Comparison of ENCODE assay signal across 10 mouse cellular contexts in the genomic region with DNA sequence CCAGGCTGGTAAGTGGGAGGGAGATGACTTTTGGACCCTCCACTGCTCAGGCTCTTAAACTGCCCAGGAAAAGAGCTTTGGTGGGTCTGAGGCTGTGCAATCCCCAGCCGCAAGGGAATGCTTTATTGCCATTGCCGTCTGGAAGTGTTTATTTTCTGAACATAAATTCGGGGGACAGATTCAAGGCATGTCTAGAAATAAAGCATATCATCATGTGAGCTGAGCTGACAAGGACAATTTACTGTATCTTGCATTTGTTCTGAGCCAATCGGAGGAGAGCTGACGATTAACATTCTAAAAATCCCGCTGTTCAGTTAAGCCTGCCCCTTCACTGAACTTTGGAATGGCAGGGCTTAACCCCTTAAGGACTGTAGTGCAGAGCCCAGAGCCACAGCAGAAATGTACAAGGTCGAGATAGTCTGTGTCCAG.
DNase-seq lines count a peak whose midpoint lies in the region; ATAC-seq and TF ChIP-seq lines count a peak whose summit lies in the region.
"Had no signal": no experiment of that assay in that cellular context is flagged by ENCODE, and none has a peak within 500 bp of the region (broad histone marks: within the 10 kb centered on the region; RNA-seq: fewer than 3 reads in every experiment).

No protein-coding gene starts in this region.

- under 1% methylated on average over 7 of the region's 7 CpGs for WGBS in kidney, postnatal 0 days
- 3% methylated on average over 7 of the region's 7 CpGs for WGBS in forebrain, embryonic 15.5 days
- under 1% methylated on average over 7 of the region's 7 CpGs for WGBS in limb, embryonic 12.5 days
- WGBS in stomach, embryonic 15.5 days, result 5% methylated on average over 7 of the region's 7 CpGs

- H3K9me3 ChIP-seq in kidney, postnatal 0 days (replicated peaks; ENCODE audit: low read length), result no peaks in the 10 kb centered on the region
- H3K9me3 ChIP-seq in forebrain, embryonic 15.5 days, result no peaks in the 10 kb centered on the region
- H3K9me3 ChIP-seq in limb, embryonic 12.5 days, result 0 out of 2 replicates have a peak, but pooled peaks cover 4% of the 10 kb centered on the region
- H3K9me3 ChIP-seq in stomach, embryonic 15.5 days, result no peaks in the 10 kb centered on the region

- H3K36me3 ChIP-seq in kidney, postnatal 0 days (ENCODE audit: insufficient read depth, low read length), result no peaks in the 10 kb centered on the region
- H3K36me3 ChIP-seq in forebrain, embryonic 15.5 days, result no peaks in the 10 kb centered on the region
- H3K36me3 ChIP-seq in limb, embryonic 12.5 days, result no peaks in the 10 kb centered on the region
- H3K36me3 ChIP-seq in stomach, embryonic 15.5 days, result no peaks in the 10 kb centered on the region

- no peak overlapping the region for H3K9ac ChIP-seq in kidney, postnatal 0 days (ENCODE audit: low read depth, low read length)
- H3K9ac ChIP-seq in forebrain, embryonic 15.5 days (replicated peaks), result no peak overlapping the region
- H3K9ac ChIP-seq in limb, embryonic 12.5 days (replicated peaks), result no peak overlapping the region
- no peak overlapping the region for H3K9ac ChIP-seq in stomach, embryonic 15.5 days

- H3K4me1 ChIP-seq in kidney, postnatal 0 days (replicated peaks; ENCODE audit: insufficient read depth, low read length), result 0 out of 2 replicates have a peak, but pooled peaks cover 3% of the 10 kb centered on the region
- H3K4me1 ChIP-seq in forebrain, embryonic 15.5 days, result peaks cover 9% of the 10 kb centered on the region
- peaks cover 18% of the 10 kb centered on the region for H3K4me1 ChIP-seq in limb, embryonic 12.5 days (replicated peaks)
- 0 out of 2 replicates have a peak, but pooled peaks cover 8% of the 10 kb centered on the region for H3K4me1 ChIP-seq in stomach, embryonic 15.5 days

- intact Hi-C loops in left cerebral cortex, postnatal 25 days (cut with DNase I), result no loop called here

- DNase-seq in kidney, postnatal 0 days (ENCODE audit: low spot score), result peak; percentile 76
- no peak for DNase-seq in kidney, adult 18-20 months
- no peak for DNase-seq in frontal cortex, postnatal 14 days (ENCODE audit: low spot score in 2 of 2)
- DNase-seq in left cerebral cortex, postnatal 25 days (ENCODE audit: low spot score in 2 of 2), result no peak
- DNase-seq: gastrocnemius, postnatal 36 days had no signal

- no peaks in the 10 kb centered on the region for H3K27me3 ChIP-seq in kidney, postnatal 0 days (ENCODE audit: insufficient read depth, low read length)
- H3K27me3 ChIP-seq in forebrain, embryonic 15.5 days, result no peaks in the 10 kb centered on the region
- no peaks in the 10 kb centered on the region for H3K27me3 ChIP-seq in limb, embryonic 12.5 days
- H3K27me3 ChIP-seq in stomach, embryonic 15.5 days (replicated peaks), result no peaks in the 10 kb centered on the region

- H3K27ac ChIP-seq in kidney, postnatal 0 days, result no peak overlapping the region
- H3K27ac ChIP-seq in forebrain, embryonic 15.5 days (replicated peaks), result no peak overlapping the region
- H3K27ac ChIP-seq in limb, embryonic 12.5 days, result peak overlapping the region; percentile 47
- H3K27ac ChIP-seq in stomach, embryonic 15.5 days, result peak overlapping the region; percentile 8; the same call in 1 of the 2 replicates
- H3K27ac ChIP-seq: macrophage had no signal

- ATAC-seq in kidney, postnatal 0 days (replicated peaks; ENCODE audit: low FRiP score, low read depth), result peak; percentile 90
- ATAC-seq in forebrain, embryonic 15.5 days (replicated peaks), result peak; percentile 57; the same call in 1 of the 2 replicates
- ATAC-seq in limb, embryonic 12.5 days (ENCODE audit: insufficient number of reproducible peaks, insufficient read depth, low FRiP score, low TSS enrichment, low read depth), result peak; percentile 76
- ATAC-seq in stomach, embryonic 15.5 days (ENCODE audit: insufficient read depth, low FRiP score, low read depth), result peak; percentile 73
- ATAC-seq in megakaryocyte-erythroid progenitor cell, adult 5-6 weeks (replicated peaks; ENCODE audit: low FRiP score, low TSS enrichment, poor library complexity, severe bottlenecking), result no peak

- H3K4me3 ChIP-seq in kidney, postnatal 0 days (replicated peaks; ENCODE audit: low read depth, low read length), result no peak overlapping the region
- 0 out of 2 replicates have a peak overlapping the region, but pooled peaks have one; percentile 1 for H3K4me3 ChIP-seq in forebrain, embryonic 15.5 days
- peak overlapping the region; percentile 13 for H3K4me3 ChIP-seq in limb, embryonic 12.5 days (replicated peaks)
- no peak overlapping the region for H3K4me3 ChIP-seq in stomach, embryonic 15.5 days (replicated peaks)

- peak overlapping the region; percentile 39 for H3K4me2 ChIP-seq in kidney, postnatal 0 days (ENCODE audit: low read length)
- H3K4me2 ChIP-seq in forebrain, embryonic 15.5 days (replicated peaks), result peak overlapping the region; percentile 17; the same call in 1 of the 2 replicates
- peak overlapping the region; percentile 36 for H3K4me2 ChIP-seq in limb, embryonic 12.5 days
- peak overlapping the region; percentile 30 for H3K4me2 ChIP-seq in stomach, embryonic 15.5 days

- no peak for TF ChIP-seq CTCF in kidney, postnatal 0 days (IDR thresholded peaks at IDR 0.05; ENCODE audit: low read depth)

Comparison
In these comparisons a context has a peak if more than half of its experiments do, and no peak if none do; other contexts are left out.
1. H3K27ac ChIP-seq: peak in limb, embryonic 12.5 days (single experiment) and stomach, embryonic 15.5 days (single experiment); none in kidney, postnatal 0 days (single experiment) and forebrain, embryonic 15.5 days (single experiment).
2. H3K4me3 ChIP-seq: peak in forebrain, embryonic 15.5 days (single experiment) and limb, embryonic 12.5 days (single experiment); none in kidney, postnatal 0 days (single experiment) and stomach, embryonic 15.5 days (single experiment).
3. Peak in every context shown above with its lines, with median percentiles within 50 percentile points of each other: H3K4me2 ChIP-seq.